Mouse (Mus musculus): ENCODE measurements around the gene Ttc19.

- TF ChIP-seq POLR2A (IDR thresholded peaks at IDR 0.05; ENCODE audit: control insufficient read depth, extremely low read depth, insufficient read depth, low read length, poor library complexity) (no peak), CTCF (IDR thresholded peaks at IDR 0.05; ENCODE audit: borderline replicate concordance, control insufficient read depth, extremely low read depth, insufficient read depth, low read length, poor library complexity) (no peak)
Measured at GRCm38 (mm10) chr11:62259214-62259613, 22.1 kb upstream of the Ttc19 start.
